Mouse (Mus musculus) forelimb bud, embryonic 11.5 days (tissue): ENCODE data around the gene Cdx2.

Experiments used
- DNase-seq: peaks from one replicate; pipeline ENCODE4 v3.0.0-alpha.2; 2012; ENCODE audit warnings: low read depth, low spot score

Gene Cdx2

GRCm38 (mm10) chr5:147317321-147317720 lies 10.3 kb upstream of the Cdx2 start:
- no peak for DNase-seq

GRCm38 (mm10) chr5:147315432-147316075 lies 8.5 kb upstream of the Cdx2 start:
- DNase-seq: no peak

GRCm38 (mm10) chr5:147314646-147315431 lies 7.8 kb upstream of the Cdx2 start:
- no peak for DNase-seq

- no peak for DNase-seq
Measured at GRCm38 (mm10) chr5:147312830-147313685, 6.0 kb upstream of the Cdx2 start.

GRCm38 (mm10) chr5:147309786-147310185 lies 2.7 kb upstream of the Cdx2 start:
- DNase-seq: no peak

- DNase-seq: no peak
Measured at GRCm38 (mm10) chr5:147308451-147308850, 1.4 kb upstream of the Cdx2 start.

GRCm38 (mm10) chr5:147307398-147307785 lies 322 bp upstream of the Cdx2 start:
- DNase-seq: no peak

- DNase-seq: no peak
Measured at GRCm38 (mm10) chr5:147305856-147306637, 1.0 kb downstream of the Cdx2 start.

- DNase-seq: no peak
Measured at GRCm38 (mm10) chr5:147305166-147305565, 1.9 kb downstream of the Cdx2 start.

- no peak for DNase-seq
Measured at GRCm38 (mm10) chr5:147304276-147305155, 2.6 kb downstream of the Cdx2 start.

GRCm38 (mm10) chr5:147302746-147303400 lies 4.2 kb downstream of the Cdx2 start:
- no peak for DNase-seq

GRCm38 (mm10) chr5:147302141-147302540 lies 4.9 kb downstream of the Cdx2 start:
- no peak for DNase-seq

GRCm38 (mm10) chr5:147301781-147302070 lies 5.3 kb downstream of the Cdx2 start:
- no peak for DNase-seq

GRCm38 (mm10) chr5:147300917-147301780 lies 5.9 kb downstream of the Cdx2 start:
- no peak for DNase-seq

- DNase-seq: no peak
Measured at GRCm38 (mm10) chr5:147300001-147300363, 7.1 kb downstream of the Cdx2 start.

- no peak for DNase-seq
Measured at GRCm38 (mm10) chr5:147299255-147300000, 7.6 kb downstream of the Cdx2 start.

- no peak for DNase-seq
Measured at GRCm38 (mm10) chr5:147297249-147297648, 9.8 kb downstream of the Cdx2 start.

- DNase-seq: no peak
Measured at GRCm38 (mm10) chr5:147294121-147294520, 12.9 kb downstream of the Cdx2 start.
